Mouse (Mus musculus) embryonic fibroblast, embryonic 13.5 days (primary cell): Measurements from ENCODE around the gene Por.

Experiments used
- CTCF ChIP-seq: IDR thresholded peaks from 2 replicates; pipeline ENCODE4 v1.5.1; 2011; ENCODE audit warnings: mild to moderate bottlenecking, control low read depth, low read length, moderate library complexity, borderline replicate concordance; ENCODE audit not compliant: insufficient read depth
- POLR2A ChIP-seq: IDR thresholded peaks from 2 replicates; pipeline ENCODE4 v1.6.1; 2011; ENCODE audit warnings: low read depth, mild to moderate bottlenecking, control low read depth, low read length, moderate library complexity

DNA sequence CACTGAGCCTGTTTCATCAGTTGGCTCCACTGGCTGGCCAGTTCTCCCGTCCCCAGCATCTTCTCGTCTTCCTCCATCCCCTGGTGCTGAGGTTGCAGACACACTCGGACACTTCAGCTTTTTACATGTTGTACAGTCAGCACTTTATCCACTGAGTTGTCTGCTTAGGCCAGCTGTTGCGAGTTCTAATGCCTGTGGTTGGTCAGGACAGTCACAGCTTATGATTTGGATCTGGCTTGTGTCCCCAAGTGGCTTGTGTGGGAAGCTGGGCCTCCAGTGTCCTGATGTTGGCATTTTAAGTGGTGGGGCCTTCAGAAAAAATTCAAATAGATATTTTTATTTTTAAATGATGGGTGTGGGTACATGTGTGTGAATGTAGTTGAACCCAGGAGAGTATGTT is 35.5 kb downstream of the Por start:
- TF ChIP-seq POLR2A: no peak
- no peak for TF ChIP-seq CTCF
